ENCODE assay signal across 9 mouse cellular contexts in the genomic region with DNA sequence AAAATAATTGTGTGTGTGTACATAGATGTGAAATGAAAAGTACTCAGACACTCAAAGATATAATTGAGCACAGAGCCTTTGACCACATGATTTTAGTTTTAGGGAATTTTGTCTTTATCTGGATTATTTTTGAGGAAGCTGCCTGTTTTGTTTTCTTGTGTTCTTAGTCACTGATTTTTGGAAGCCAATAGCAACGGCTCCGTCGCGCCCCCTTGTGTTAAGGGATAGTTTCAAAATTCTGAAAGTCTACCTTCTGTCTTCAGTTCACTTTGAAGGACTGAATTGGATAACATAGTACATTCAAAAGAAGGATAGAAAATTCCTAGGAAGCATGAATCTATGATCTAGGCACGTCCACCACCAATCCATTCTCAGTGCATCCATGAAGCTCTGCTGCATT.
DNase-seq lines count a peak whose midpoint lies in the region; ATAC-seq lines count a peak whose summit lies in the region.
"Had no signal": no experiment of that assay in that cellular context is flagged by ENCODE, and none has a peak within 500 bp of the region (broad histone marks: within the 10 kb centered on the region; RNA-seq: fewer than 3 reads in every experiment).

No protein-coding gene starts in this region.

- ATAC-seq in intestine, embryonic 16.5 days = no peak

- H3K9me3 ChIP-seq in intestine, embryonic 16.5 days (ENCODE audit: control insufficient read depth, low read length) = no peaks in the 10 kb centered on the region
- H3K9me3 ChIP-seq: heart, embryonic 13.5 days had no signal

- peak; percentile 24 for DNase-seq in heart, adult 8-10 months (ENCODE audit: low spot score)
- no peak for DNase-seq in heart, postnatal 25 days (ENCODE audit: low spot score)
- peak; percentile 30 for DNase-seq in right cerebral cortex, postnatal 14 days
- no peak for DNase-seq in right cerebral cortex, postnatal 25 days
- peak; percentile 22 to 62 for DNase-seq in cerebellum, postnatal 25 days
- DNase-seq in left cerebral cortex, postnatal 25 days (ENCODE audit: low spot score in 2 of 2) = peak; percentile 8 to 13
- peak; percentile 70 for DNase-seq in urinary bladder, postnatal 25 days (ENCODE audit: low spot score)

- H3K9ac ChIP-seq in intestine, embryonic 16.5 days (ENCODE audit: low read depth, low read length) = no peak overlapping the region
- H3K9ac ChIP-seq: heart, embryonic 13.5 days had no signal

- no peaks in the 10 kb centered on the region for H3K36me3 ChIP-seq in intestine, embryonic 16.5 days (ENCODE audit: control insufficient read depth, insufficient read depth, low read length)
- H3K36me3 ChIP-seq: heart, embryonic 13.5 days had no signal

- no peaks in the 10 kb centered on the region for H3K4me1 ChIP-seq in intestine, embryonic 16.5 days (ENCODE audit: control insufficient read depth, insufficient read depth, low read length)

- no peak overlapping the region for H3K27ac ChIP-seq in intestine, embryonic 16.5 days (ENCODE audit: low read length)
- H3K27ac ChIP-seq: heart, embryonic 13.5 days had no signal

- 26% methylated on average over 5 of the region's 5 CpGs for WGBS in intestine, embryonic 16.5 days

- H3K4me2 ChIP-seq in intestine, embryonic 16.5 days (ENCODE audit: low read depth, low read length) = no peak overlapping the region
- H3K4me2 ChIP-seq: heart, embryonic 13.5 days had no signal

- H3K27me3 ChIP-seq in intestine, embryonic 16.5 days (replicated peaks; ENCODE audit: control insufficient read depth, insufficient read depth, low read length) = no peaks in the 10 kb centered on the region
- H3K27me3 ChIP-seq: heart, embryonic 13.5 days had no signal

- no peak overlapping the region for H3K4me3 ChIP-seq in intestine, embryonic 16.5 days (ENCODE audit: low read length)
- H3K4me3 ChIP-seq: heart, embryonic 13.5 days had no signal

- intact Hi-C loops in heart, postnatal 25 days (cut with DNase I) = loop anchor here (5.0 kb wide), 2 partner anchors 279 to 606 kb away; a partner anchor contains a TSS
- intact Hi-C loops in left cerebral cortex, postnatal 25 days (cut with DNase I) = no loop called here

Comparison
In these comparisons a context has a peak if more than half of its experiments do, and no peak if none do; other contexts are left out.
1. DNase-seq: peak in heart, adult 8-10 months (single experiment), right cerebral cortex, postnatal 14 days (single experiment), cerebellum, postnatal 25 days (2 of 2), left cerebral cortex, postnatal 25 days (2 of 2) and urinary bladder, postnatal 25 days (single experiment); none in heart, postnatal 25 days (single experiment) and right cerebral cortex, postnatal 25 days (single experiment).